Mouse (Mus musculus) spleen, postnatal 10 days (tissue): ENCODE results near the gene Creg1.

Experiments
- DNase-seq, 2 experiments: peaks; one replicate each; pipeline ENCODE4 v3.0.0; 2021 to 2022; ENCODE audit warnings: low spot score in 2 of 2

Creg1 gene

DNA sequence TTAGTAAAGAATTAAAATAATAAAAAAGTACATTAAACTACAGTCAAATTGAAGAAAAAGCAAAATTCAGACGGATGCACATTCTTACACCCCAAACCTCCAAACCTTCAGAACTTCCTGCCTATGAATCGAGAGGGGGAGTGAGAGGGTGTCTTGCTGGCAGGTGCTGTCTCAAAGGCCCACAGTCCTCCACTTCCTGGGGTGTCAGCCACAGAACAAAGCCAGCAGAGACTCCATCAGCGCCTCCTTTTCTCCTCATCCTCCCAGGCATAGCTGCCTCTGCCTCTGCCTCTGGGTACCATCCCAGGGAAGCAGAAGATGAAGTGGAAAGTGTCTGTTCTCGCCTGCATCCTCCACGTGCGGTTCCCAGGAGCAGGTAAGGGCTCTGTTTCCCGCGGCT, 25.0 kb downstream of the Creg1 start, which contains the start of gene Cd247:
TSS of gene Cd247 (plus strand) at position 171 of the 400 bp plus-strand sequence.
- DNase-seq = no peak

DNA sequence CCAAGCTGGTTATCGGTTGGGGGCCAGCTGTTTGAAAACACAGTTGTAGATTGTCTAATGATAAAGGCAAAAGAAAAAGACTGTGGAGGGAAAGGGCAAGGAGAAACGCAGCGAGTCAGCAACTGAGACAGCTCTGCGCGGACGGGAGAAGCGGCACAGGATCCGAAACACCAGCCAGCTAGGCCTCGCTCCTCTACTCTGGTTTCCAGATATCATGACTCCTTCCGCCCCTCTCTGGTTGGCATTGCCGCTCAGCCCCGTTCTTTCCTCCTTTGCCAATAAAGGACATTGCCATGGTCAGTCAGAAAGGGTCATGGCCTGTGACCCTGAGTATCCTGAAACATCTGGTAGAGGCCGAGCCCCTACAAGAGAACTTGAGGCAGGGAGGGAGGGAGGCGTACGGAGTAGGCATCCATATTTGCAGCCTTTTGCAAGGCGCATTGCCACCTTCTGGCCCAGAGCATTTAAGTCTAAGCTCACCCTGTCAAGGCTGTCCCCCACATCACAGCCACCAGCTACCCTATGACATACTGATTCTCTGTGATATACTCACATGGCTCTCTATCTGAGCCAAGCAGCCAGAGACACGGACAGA, 25.6 kb downstream of the Creg1 start:
- DNase-seq = no peak

DNA sequence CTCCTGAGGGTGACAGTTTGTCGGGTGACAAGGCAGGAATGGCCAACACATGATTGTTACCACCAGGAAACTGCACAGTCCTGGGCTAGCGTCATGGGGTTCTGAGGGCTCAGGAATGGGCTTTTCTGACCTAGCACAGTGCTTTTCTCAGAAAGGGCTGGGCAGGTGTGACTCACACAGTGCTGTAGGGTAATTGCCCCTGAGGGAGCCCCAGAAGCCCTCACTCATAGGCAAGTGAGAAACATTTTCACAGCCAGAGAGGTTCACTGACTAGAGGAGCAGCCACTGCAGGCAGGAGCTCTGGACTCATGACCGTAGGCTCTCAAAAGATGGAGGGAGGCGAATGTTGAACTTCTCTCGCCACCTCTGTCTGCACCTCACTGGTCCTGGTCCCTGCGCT, 26.4 kb downstream of the Creg1 start:
- no peak for DNase-seq

DNA sequence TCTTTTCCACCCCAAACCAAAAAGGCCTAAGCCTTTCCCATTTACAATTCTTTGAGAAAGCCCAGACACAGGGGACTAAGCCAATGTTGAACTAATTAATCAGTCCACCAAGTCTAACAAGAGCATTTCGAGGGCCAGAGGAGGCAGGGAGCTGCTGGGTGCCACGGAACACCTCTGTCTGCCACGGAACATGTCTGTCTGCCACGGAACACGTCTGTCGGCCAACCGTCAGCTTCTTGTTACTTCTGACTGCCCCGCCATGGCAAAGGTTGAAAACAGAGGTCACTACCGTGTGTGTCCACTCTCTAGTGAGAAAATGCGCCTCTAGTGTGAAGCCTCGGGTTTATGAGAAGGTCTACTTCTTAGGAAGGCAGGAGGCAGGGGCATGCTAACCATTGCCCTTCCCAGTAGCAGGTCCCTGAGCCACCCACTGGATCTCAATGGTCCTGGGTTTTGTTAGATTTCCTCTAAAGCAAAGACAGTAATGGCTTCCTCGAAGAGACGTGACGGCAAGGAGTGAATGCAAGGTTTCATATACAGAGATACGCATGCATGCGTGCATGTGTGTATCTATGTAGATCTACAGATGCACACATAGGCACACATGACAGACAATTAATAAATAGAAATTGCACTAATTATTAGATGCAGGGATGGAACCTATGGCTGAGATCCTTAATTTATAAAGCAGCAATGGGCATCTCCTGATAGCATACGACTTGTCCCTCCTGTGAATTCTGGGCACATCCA, 27.1 kb downstream of the Creg1 start:
- no peak for DNase-seq

DNA sequence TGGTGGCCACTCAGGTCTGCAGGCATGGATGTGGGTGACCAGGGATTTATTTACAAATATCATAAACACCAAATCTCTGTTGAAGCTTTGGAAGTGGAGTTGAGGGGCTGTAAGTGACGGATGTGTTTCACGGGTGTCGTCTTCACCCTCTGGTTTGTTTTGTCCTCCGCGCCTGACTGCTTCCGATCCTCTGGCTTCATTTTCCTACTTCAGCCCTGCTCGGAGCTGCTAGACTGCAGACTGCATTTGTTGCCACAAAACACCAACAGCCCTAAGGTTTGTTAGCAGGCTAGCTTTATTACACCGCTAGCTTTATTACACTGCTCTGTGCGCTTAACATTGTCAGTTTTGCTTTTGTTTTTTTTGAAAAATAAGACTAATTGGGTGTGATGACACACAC, 27.9 kb downstream of the Creg1 start:
- no peak for DNase-seq

DNA sequence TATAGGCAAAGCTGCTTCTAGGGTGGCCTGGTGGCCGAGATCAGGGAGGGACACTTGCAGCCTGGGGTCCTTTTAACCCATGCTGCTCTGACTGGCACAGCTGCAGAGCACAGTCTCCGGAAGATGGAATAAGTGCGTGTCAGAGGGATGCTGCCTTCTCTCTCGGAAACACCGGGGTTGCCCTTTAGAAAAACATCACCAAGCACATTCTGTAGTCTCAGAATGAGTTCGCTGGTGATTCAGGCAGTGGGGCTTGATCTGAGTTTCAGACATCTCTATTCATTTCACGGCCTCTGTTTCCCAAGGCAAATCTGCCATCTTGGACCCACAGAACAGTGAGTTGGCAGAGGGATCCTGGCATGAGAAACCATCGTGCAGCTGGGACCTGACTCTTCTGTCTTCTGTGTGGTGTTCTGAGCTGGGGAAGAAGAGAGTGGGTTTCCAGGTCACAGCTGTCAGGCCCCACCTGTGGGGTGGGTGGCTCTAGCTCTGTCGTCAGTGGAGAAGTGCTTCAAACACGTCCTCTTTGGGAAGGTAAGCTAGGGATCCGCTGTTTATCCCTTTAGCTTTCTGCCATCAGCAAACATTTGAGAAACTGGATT, 38.3 kb downstream of the Creg1 start:
- no peak for DNase-seq

DNA sequence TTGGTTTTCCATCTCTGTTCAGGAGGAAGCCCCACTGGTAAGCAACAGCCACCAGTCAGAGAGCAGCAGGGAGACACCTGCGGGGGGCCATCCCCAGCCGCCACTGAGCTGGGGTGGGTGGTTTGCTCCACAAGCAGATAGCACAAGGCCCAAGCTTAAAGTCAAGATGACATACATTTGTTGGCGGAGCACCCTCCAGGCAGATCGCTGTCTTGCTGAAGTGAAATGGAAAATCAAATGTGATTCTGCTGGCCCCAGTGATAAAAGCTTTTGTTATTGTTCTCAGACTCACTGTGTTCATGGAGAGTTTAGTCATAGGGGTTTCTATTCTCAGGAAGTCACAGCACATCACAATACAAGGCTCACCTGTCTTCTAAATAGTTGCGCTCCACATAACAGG, 39.6 kb downstream of the Creg1 start:
- DNase-seq = no peak

DNA sequence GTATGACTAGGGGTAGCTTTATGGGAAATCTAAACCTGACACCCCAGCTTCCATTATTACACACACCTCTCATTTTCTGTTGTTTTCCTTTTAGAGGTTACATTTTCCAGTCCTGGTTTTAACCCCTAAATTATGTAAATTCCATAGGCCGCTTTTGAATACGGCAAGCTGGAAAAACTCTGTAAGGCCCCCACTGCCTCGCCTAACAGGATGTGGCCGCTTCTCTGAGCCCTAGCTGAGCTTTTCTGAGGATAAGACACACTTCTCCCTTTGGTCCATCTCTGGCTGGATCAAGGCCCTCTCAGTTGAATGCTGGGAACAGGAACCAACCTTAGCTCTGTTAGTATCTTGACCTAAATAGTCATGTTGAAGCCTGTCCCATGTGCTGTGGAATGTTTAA, 40.6 kb downstream of the Creg1 start:
- DNase-seq = no peak

DNA sequence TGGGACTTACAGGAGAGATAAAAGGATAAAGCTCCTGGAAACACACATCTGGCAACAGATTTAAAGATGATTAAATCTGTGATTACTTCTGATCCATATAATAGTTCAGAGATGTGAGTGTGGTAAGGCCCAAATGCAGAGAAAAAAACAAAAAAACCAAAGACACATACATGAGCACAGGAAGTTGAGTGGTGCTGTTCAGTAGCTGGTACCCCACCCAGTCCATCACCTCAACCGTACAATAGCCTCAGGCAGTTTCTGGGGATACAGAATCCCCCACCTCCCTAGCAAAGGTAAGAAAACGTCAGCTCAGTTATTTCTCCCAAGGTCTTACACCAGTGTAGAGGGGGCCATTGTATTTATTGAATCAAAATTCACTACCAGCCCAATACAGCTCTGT, 47.1 kb downstream of the Creg1 start:
- DNase-seq = no peak

DNA sequence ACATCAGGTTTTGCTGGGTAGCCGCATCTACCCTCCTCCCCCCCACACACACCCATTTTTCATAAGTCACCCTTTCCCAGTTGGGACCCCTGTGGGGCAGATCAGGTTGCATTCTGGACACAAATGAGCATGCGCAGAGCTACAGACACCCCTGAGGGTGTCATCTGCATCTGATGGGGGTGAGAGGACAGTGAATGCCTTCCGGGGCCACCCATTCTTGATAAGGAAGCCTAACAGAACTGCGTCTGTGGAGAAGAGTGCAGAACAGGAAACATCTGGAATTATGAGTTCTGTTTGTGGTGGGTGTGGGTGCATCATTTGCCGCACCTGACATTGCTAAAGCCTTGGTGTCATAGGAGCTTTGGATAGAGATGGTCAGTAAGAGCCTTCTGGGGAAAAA, 47.6 kb downstream of the Creg1 start:
- no peak for DNase-seq

DNA sequence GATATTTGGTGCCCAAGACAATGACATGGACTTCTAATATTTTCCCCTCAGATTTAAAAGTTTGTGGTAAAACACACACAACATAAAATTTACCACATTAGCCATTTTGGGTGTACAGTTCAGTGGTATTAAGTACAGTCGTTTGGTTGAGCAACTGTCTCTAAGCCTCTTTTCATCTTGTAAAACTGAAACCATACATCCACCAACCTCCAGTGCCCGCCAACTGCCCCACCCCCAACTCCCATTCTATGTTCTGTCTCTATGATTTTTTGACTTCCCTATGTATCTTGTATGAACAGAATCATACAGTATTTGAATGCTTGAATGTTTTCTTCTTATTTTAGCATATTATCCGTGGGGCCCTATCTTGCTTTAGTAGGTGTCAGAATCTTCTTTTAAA, 49.2 kb downstream of the Creg1 start:
- no peak for DNase-seq

DNA sequence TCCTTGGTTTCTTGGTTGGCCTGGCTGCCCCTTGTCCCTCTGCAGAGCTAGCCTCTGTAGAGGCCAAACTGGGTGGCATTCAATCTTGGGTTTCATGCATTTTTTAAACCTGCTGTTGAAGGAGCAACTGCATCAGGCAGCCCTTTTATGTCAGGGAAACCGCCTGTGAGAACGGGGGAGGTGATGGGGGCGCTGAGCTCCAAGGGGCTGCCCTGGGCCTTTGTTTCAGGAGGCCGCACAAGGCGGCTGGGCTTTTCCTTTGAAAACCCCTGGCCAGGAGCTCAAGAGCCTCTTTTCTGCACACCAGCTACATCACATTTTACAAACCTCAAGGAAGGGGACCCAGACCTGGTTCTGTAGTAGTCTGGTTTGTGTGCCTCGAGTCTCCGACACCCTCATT, 50.6 kb downstream of the Creg1 start:
- DNase-seq = no peak

DNA sequence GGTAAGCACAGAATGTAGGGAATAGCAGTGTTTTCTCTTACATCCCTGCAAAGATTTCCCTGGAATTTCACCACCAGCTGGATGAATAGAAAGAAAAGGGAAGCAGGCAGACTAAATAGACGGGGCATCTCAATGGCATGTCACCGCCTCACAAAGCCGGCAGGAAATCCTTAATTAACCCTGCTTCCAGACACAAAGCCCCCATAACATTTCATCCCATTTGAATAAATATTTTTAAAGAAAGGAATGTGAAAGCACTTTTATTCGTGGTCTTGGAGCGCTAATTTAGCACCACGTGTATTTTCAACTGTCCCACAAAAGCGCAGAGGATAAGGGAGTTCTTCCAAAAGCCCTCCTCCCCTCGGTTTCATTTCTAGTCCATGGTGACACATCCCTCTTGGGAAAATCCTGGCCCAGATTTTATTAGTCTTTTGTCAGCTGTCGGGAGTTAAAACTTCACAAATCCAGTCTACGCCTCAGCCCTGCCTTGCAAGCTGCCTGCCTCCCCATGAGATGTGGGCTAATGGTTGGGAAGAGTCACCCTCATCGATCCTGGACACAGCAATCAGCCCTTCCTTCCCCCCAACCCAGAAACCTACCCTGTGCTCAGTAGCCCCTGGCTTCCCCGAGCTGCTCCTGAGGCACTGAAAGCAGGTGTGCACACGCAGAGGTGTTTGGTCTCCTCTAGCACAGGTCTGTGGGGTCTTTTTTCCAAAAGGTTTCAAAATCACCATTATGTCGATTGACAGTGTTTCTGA, 51.2 kb downstream of the Creg1 start:
- DNase-seq = no peak

DNA sequence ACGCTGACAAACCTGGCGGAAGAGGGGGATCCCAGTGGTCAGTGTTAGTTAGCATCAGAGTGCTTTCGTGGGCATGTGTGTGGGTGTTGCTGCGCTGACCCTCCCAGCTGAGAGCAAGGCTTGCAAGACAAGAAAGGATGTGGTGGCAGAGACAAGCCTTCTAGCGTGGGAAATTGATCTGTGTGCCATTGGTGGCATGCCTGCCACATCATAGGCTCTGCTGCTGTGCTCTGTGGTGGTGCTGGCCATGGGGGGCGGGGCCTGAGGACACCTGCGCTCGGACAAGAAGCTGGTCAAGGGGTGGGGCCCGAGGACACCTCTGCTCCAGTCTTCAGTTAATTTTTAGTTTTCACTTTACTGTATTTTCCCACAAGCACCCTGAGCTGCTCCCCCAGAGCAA, 52.8 kb downstream of the Creg1 start:
- DNase-seq = no peak

DNA sequence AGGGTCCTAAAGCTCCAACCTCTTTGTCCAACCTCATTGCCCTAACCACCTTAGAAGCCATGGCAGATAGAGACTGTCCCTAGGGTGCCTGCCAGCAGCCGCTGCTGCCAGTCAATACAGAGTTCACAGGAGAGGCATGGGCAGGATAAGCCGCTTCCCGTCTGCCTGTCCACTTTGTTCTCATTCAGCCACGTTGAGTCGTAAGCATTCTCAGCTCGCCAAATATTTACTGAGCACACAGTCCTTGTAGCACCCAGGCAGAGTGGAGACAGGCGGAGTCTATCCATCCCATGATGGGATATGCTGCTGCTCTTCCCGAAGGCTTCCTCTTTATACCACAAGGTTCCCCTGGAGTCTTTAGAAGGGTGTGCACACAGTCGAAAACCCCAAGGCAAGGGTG, 53.7 kb downstream of the Creg1 start:
- no peak for DNase-seq

DNA sequence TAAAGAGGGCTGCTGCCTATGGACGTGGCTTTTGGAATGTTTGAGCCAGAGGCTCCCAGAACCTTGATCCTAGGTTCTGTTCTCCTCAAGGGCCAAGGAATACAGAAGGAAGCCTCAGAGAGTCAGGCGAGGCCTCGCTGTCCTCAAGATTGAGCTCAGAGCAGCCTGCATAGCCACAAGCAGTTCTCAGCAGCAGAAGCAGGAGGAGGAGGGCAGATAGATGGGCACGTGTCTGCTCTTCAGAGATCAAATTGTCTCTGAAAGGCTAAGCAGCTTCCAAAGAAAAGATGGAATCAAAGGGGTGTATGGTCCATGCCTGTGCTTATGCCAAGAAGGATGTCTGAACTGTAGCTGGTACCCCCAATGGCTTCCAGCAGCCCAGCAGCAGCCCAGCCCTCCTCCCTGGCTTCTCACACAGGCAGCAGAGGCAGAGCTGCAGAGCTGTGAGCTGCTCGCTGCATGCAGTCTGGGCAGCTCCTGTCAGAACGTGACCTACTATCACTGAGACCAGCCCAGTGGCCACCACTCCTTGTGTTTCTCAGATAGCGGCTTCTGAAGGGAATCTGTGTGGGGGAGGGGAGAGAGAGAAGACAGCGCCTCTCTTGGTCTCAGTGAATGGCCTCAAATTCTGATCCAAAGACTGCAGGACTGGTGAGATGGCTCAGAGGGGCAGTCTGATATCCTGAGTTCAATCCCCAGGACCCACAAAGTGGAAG, 54.8 kb downstream of the Creg1 start:
- DNase-seq = peak; percentile 32 to 61

DNA sequence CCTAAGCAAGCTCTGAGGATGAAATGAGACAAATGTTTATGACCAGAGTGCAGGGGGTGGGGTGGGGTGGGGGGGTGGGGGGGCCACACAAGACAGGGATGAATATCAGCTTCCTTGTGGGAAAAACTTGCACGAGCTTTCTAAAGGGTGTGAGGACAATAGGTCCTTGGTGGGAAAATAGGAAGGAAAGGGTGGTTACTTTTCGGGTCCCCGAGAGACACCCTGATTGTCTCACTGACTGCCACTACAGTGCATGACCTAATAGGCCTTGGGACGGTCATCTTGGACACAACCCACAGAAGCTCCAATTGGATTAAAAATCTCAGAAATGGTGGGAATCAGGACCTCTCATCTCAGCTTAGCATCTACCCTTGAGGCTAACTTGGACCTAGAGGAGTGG, 55.6 kb downstream of the Creg1 start:
- no peak for DNase-seq

DNA sequence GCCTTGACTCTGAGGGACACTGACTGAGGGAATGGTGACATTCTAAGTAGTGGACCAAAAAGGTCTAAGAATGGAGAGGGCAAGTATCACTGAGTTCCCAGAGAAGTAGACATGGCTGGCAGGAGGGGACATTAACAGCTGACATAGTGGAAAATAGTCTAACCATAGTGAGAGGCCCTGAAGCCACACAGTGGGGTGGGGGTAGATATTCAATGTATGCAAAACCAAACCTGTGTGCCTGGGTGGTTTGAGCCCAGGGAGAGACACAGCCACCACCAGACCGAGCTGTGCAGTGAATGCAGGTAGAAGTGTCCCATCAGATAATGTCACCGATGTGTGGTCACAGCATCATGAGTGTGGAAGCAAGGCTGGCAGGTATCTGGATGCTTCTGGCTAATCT, 58.5 kb downstream of the Creg1 start:
- no peak for DNase-seq
